Mouse (Mus musculus) granulocyte monocyte progenitor cell, adult 5-6 weeks (primary cell): ENCODE results near the gene Klc1. TPM values are rescaled to one million over a fixed set of nuclear protein-coding genes. Genes with fewer than 3 reads are reported as not detected.
"Not testable (repeated sequence)": the region's sequence is repeated elsewhere in the genome, so short reads cannot be mapped to it uniquely, and the experiment has no call there.

Experiments used
- ATAC-seq: replicated peaks from 2 replicates; pipeline ENCODE4 v1.8.0; 2016; ENCODE audit warnings: mild to moderate bottlenecking, moderate TSS enrichment, inconsistent platforms; ENCODE audit not compliant: poor library complexity, severe bottlenecking
- total RNA-seq, 2 experiments: library from RNA; stranded (forward) in 1 of 2; stranded (reverse) in 1 of 2; fragments of 200-712, 200-1000 nt in 1 of 2; fragments of >200 nt in 1 of 2; fragmentation: Nextera tagmentation in 1 of 2; gene quantifications; 2 replicates each; pipeline ENCODE4 v1.2.3; 2014 to 2017

The Klc1 gene
- total RNA-seq (2014; fragmentation: Nextera tagmentation) (45.3 and 48.2 TPM in 2 replicates), total RNA-seq (2017) (26.7 and 42.1 TPM in 2 replicates)

GRCm38 (mm10) chr12:111758381-111759175 lies at the start of gene Klc1:
Klc1 (plus strand) TSS chr12:111758849.
- peak; percentile 46 for ATAC-seq

GRCm38 (mm10) chr12:111710091-111710490 lies 48.6 kb upstream of the Klc1 start:
- ATAC-seq = no peak

- ATAC-seq = no peak
Observed at GRCm38 (mm10) chr12:111712476-111712875, 46.2 kb upstream of the Klc1 start.

- peak; percentile 97 for ATAC-seq
Observed at GRCm38 (mm10) chr12:111713004-111713651, 45.5 kb upstream of the Klc1 start, which contains the start of the genes Bag5 and Apopt1. Bag5 (minus strand) TSS chr12:111713257. Apopt1 (plus strand) TSS chr12:111713261.

DNA sequence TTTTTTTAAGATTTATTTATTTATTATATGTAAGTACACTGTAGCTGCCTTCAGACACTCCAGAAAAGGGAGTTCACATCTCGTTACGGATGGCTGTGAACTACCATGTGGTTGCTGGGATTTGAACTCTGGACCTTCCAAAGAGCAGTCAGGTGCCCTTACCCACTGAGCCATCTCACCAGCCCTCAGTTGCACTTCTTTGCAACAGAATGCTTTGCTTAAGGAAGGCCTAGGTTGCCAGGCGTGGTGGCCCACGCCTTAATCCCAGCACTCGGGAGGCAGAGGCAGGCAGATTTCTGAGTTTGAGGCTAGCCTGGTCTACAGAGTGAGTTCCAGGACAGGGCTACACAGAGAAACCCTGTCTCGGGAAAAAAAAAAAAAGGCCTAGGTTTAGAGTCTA lies 44.8 kb upstream of the Klc1 start:
- not testable (repeated sequence) for ATAC-seq

GRCm38 (mm10) chr12:111716505-111716904 lies 42.1 kb upstream of the Klc1 start:
- ATAC-seq = no peak

GRCm38 (mm10) chr12:111718656-111719055 lies 40.0 kb upstream of the Klc1 start:
- no peak for ATAC-seq

- no peak for ATAC-seq
Observed at GRCm38 (mm10) chr12:111720222-111720621, 38.4 kb upstream of the Klc1 start.

GRCm38 (mm10) chr12:111722654-111723053 lies 36.0 kb upstream of the Klc1 start:
- no peak for ATAC-seq

DNA sequence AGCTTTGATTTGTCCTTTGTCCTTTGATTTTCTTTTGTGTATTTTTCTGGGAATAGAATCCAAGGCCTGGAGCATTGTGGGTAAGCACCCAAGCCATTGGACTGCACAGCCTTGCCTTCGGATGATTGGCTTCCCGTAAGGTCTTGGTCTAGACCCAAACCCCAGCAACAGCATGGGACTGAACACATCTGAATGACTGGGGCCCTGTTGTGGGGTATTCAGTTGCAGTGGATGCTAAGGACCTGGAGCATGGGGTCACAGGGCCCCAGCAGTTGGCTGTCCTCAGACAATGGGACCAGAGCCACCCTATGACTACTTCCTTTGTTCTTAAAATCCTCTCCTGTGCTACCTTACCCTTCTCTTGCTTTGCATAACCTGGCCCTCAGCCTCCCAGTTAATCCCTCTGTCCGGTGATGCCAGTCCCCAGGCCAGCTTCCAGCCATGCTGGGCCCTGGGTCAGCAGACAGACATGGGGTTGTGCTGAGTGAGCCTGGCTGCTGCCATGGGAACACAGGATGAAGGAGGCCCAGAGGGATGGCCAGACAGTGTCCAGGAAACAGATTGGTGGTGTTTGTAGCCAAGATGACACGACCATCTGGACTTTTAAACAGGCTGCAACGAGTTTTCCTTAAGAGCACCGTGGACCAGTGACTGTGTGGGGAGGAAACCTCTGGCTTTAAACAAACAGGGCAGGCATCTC lies 33.9 kb upstream of the Klc1 start:
- no peak for ATAC-seq

DNA sequence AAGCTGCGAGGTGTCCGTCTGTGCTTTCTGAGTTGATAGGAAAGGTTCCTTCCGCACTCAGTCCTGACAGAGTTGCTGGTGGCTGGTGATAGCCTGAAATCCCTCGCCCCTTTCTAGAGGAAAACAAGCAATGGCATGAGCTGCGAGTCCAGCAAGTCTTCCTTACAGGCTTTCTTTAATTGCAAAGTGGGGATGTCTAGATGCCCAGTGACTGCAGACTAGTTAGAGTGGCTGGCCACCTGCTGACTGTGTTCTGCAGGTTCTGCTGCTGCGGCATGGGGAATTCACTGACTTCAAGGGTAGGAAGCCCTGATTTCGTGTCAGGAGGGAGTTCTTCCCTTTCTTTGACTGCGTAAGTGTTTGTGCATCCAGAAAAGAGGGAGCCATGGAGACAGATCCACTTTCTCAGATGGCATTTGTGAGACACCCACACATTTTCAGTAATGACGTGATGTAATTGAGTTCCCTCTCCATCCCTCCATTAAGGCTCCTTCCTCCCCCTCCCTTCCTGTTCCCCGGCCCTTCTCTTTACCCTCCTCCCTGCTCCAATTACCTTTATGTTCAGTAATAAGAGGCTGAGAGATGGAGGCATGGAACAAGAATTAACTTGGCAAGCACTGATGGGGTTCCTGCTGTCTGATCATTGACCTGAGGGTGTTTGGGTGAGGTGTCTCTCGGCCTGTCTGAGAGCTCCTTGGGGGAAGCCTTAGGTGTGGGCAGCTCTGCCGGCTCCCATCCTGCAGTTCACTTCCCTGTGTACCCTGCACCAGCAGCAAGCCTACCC lies 33.1 kb upstream of the Klc1 start:
- ATAC-seq = no peak

- ATAC-seq = peak; percentile 95
Observed at GRCm38 (mm10) chr12:111726122-111726463, 32.6 kb upstream of the Klc1 start.

DNA sequence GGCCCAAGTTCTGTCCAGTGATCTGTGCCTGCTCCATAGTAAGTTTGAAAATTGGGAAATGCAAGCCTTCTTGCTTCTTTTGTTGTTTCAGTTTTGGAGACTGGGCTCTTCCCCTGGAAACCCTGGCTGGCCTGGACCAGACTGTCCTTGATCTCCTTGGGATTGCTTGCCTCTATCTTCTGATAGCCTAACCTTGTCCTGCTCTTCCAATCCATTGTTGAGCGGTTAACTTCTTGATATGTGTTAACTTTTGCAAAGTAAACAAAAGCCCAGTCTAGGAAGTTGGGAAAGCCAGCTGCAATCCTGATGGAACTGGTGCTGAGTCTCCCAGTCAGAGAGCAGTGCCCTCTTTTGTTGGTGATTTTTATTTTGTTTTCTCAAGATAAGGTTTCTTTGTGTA lies 30.7 kb upstream of the Klc1 start:
- no peak for ATAC-seq

GRCm38 (mm10) chr12:111731822-111732807 lies 26.5 kb upstream of the Klc1 start:
- peak; percentile 100 for ATAC-seq

DNA sequence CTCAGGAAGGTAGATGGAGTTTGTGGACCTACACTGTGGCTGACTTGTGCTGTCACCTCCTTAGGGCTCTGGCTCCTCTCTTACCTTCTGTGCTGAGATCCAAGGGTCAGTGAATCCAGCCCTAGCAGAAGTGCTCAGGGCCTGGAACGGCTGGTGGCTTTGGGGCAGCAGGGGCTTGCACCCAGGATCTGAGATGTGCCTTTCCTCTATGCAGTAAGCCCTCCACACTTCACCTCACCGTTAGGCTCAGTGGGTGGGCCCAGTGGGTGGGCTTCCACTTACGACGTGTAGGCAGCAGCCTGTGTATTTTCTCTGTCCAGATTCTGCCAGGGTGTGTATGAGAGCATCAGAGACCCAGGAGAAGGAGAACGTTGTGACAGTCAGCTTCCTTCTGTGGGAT lies 25.7 kb upstream of the Klc1 start:
- ATAC-seq = no peak

GRCm38 (mm10) chr12:111734912-111735311 lies 23.7 kb upstream of the Klc1 start:
- ATAC-seq = no peak

DNA sequence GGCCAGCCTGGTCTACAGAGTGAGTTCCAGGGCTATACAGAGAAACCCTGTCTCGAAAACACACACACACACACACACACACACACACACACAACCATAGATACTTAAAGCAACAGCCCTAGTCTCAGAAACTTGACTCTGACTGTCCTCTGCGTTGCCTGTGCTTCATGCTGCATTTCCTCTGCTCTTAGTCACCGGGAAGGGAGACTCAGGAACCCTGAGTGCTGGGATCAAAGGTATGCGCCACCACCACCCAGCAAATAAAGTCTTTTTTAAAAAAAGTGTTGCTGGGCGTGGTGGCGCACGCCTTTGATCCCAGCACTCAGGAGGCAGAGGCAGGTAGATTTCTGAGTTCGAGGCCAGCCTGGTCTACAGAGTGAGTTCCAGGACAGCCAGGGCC lies 22.0 kb upstream of the Klc1 start:
- not testable (repeated sequence) for ATAC-seq

GRCm38 (mm10) chr12:111737370-111737769 lies 21.3 kb upstream of the Klc1 start:
- ATAC-seq = no peak

GRCm38 (mm10) chr12:111738754-111739153 lies 19.9 kb upstream of the Klc1 start:
- ATAC-seq = peak; percentile 78
